Mouse (Mus musculus): ENCODE data around the gene Pitpnm2. TPM values are rescaled to one million over a fixed set of nuclear protein-coding genes. Genes with fewer than 3 reads are reported as not detected.
"Not testable (repeated sequence)": the region's sequence is repeated elsewhere in the genome, so short reads cannot be mapped to it uniquely, and the experiment has no call there.

Gene Pitpnm2
- total RNA-seq, 1 experiment from 2014 or later: 17.5 TPM

DNA sequence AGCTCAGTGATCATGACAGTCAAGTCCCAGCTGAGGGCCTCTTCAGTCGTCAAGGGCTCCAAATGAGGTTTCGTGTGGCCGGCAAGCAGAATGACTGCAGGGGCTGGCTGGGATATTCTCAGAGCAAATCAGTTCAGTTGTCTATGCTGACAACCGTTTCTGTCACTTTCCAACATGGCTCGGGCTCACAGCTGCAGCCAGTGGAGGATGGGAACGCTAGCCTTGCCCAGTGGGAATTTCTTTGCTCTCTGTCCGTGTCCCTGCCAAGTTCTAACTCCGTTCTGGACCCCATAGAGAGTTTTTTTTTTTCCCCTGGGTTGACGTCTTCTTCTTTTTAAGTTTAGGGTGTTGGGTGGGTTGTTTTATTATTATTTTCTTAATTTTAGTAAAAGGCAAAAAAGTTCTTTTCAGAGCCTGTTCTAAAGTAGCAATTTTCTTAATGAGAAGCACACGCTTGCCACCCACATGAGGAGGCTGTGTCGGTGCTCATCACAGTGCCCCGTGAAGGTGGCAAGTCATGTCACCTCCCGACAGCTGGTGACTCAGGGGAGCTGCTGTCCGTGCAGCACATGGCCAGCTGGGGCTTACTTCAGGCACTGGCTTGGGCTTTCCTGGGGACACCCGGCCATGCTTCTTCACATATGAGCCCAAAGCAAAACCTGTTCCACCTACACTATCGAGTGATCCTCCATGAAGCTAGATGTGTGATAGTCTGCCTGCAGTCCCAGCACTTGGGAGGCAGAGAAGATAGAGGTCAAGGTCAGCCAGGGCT lies 25.1 kb downstream of the Pitpnm2 start:
- no peak for ATAC-seq (replicated peaks; ENCODE audit: low read depth, poor library complexity, severe bottlenecking)

GRCm38 (mm10) chr5:124223574-124223973 lies 26.0 kb downstream of the Pitpnm2 start:
- no peak for ATAC-seq (replicated peaks; ENCODE audit: low read depth, poor library complexity, severe bottlenecking)

DNA sequence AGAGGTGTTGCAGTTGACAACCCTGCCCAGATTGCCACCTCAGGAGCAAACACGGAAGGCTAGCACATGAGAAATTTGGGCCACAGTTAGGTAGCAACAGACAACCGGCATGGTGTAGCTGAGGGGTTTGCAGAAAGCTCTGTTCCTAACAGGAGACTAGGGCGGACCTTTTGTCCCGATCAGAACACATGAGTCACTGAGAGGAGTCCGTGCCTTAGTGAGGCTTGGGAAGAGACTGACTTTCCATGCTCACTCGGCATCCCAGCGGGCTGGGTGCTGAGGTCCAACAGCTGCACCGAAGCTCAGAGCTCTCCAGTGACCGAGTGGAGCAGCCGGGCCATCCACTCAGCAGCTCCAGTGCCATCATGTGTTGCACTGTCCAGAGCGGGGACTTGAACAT lies 26.9 kb downstream of the Pitpnm2 start:
- ATAC-seq (replicated peaks; ENCODE audit: low read depth, poor library complexity, severe bottlenecking): no peak

DNA sequence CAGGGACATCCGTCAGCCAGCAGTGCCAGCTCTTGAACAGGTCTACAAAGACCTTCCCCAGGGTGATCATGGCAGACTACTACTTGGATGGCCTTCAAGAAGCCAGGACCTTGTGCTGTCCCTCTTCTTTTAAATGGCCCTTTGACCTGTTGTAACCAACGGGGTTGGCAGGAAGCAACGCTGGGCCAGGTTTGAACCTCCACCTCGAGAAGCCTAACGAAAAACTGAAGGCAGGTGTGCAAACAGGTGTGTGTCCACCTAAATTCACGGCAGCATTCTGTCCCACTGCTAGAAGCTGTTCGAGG lies 27.9 kb downstream of the Pitpnm2 start:
- ATAC-seq (replicated peaks; ENCODE audit: low read depth, poor library complexity, severe bottlenecking): no peak

DNA sequence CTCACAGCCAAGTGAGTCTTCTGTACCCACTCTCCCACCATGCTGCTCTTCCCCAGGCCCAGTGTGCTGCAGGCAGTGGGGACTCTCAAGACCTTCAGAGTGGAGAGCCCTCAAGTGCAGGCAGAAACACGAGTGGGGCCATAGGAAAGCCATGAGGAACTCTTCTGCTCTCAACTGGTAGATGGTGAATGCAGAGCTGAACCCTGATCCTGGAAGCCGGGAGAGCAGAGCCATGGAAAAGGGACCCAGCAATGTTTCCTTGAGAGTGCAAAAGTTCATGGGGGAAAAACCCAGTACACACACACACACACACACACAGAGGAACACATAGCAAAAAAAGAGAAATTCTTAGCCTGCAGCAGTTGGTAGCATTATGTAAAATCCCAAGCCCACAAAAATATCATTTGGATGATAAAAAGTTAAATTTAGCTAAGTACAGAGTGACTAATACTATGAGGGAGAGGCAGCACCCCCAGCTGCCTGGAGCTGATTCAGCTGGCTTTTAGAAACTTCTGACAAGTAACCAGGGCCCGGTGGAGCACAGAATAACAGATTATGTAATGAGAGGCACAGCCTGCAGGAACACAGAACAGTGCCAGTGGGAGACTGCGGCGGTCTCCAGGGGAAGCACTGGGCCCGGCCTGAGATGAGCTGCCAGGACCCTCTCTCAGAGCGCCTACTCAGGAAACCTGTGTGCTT lies 28.4 kb downstream of the Pitpnm2 start:
- ATAC-seq (replicated peaks; ENCODE audit: low read depth, poor library complexity, severe bottlenecking): peak; percentile 19; the same call in 1 of the 2 replicates

GRCm38 (mm10) chr5:124220551-124220950 lies 29.0 kb downstream of the Pitpnm2 start:
- no peak for ATAC-seq (replicated peaks; ENCODE audit: low read depth, poor library complexity, severe bottlenecking)

- ATAC-seq (replicated peaks; ENCODE audit: low read depth, poor library complexity, severe bottlenecking): no peak
Measured at GRCm38 (mm10) chr5:124219431-124219830, 30.1 kb downstream of the Pitpnm2 start.

DNA sequence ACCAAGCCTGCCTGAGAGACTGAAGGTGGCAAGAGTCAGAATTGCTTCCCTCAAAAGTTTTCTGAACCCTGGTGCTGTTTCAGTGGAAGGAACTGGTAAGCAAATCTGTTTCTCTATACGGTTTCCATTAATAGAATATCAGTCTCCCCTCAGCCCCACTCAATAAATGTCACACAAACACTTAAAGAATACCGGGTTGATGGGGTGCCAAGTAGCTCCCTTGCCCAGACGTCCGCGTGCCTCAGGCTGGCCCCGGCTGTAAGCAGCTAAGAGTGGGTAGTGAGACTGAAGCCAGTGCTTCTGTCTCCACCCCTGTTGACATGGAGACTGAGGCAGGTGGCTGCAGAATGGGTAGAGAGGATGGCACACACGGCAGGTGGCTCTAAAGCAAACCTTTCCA lies 30.6 kb downstream of the Pitpnm2 start:
- no peak for ATAC-seq (replicated peaks; ENCODE audit: low read depth, poor library complexity, severe bottlenecking)

DNA sequence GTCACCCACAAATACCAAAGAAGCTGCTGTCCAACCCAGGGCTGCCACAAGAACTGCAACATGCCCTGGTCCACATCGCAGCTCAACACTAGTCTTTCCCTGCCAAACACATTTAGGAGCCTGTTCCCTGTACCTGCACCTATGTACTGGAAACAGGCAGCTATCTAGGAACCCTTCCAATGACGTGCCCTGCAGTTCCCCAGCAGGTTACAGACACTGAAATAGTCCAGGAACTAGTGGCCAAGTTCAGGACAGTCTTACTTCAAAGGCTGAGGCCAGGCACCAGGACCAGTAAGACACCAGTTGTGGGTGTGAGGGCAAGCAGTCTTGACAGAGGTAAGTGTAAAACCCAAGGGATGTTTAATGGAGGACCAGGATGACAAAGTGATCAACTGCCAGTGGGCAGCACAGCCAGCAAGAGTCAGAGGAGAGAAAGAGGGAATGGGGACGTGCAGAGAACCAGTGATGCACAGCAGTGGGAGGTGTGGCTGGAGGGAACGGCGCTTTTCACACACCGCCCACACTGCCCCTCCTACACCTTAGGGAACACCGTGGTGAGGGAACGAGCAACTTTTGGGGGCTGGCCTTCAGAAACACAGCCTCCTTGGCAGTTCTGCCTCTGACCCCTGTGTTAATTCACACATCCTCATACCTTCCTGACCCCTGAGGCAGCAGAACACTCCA lies 31.9 kb downstream of the Pitpnm2 start:
- ATAC-seq (replicated peaks; ENCODE audit: low read depth, poor library complexity, severe bottlenecking): no peak

- ATAC-seq (replicated peaks; ENCODE audit: low read depth, poor library complexity, severe bottlenecking): not testable (repeated sequence)
Measured at GRCm38 (mm10) chr5:124217092-124217491, 32.5 kb downstream of the Pitpnm2 start.

DNA sequence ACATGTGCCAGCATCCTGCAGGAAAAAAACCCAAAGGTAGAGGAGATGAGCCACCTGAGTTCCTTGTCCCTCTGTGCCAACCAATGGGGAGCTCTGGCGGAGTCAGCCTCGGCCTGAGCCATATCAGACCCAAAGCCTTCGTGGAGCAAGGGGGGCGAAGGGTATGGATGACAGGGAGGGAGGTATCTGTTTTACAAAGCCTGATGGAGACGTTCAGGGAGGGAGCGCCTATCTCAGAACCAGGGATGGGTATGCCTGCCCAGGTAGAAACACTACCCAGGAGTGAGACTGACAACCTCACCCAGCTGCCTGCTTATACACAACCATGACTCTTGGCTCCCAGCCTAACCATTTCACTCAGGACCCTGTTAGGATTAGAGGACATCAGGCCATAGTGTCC lies 33.2 kb downstream of the Pitpnm2 start:
- no peak for ATAC-seq (replicated peaks; ENCODE audit: low read depth, poor library complexity, severe bottlenecking)

- no peak for ATAC-seq (replicated peaks; ENCODE audit: low read depth, poor library complexity, severe bottlenecking)
Measured at GRCm38 (mm10) chr5:124215647-124216046, 33.9 kb downstream of the Pitpnm2 start.

DNA sequence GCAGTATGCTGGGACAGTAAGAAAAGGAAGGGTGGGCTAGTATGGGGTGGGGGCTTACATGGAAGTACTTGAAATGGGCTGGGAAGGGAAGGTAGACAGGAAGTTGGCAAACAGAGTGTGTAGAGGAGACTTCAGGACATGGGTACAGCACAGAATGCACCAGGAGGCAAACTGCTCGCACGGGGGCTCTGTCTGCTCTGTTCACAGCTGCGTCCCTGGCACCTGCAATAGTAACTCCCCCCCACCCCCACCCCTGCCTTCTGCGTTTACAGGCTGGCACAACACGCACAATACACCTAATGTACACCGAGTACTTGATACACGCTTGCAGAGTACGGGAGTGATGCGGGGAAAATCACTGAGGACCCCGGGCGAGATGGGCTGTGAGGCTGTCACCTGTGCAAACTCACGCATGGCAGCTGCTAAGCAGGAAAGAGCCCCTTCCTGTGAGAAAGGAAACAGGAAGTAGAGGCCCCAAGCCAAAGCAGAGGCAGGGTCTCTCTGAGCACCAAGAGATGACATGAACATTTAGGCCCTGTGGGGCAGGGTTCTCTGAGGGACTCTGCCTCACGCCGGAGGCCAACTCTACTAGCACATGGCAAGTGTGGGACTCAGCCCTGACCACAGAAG lies 34.9 kb downstream of the Pitpnm2 start:
- peak; percentile 47; the same call in 1 of the 2 replicates for ATAC-seq (replicated peaks; ENCODE audit: low read depth, poor library complexity, severe bottlenecking)

DNA sequence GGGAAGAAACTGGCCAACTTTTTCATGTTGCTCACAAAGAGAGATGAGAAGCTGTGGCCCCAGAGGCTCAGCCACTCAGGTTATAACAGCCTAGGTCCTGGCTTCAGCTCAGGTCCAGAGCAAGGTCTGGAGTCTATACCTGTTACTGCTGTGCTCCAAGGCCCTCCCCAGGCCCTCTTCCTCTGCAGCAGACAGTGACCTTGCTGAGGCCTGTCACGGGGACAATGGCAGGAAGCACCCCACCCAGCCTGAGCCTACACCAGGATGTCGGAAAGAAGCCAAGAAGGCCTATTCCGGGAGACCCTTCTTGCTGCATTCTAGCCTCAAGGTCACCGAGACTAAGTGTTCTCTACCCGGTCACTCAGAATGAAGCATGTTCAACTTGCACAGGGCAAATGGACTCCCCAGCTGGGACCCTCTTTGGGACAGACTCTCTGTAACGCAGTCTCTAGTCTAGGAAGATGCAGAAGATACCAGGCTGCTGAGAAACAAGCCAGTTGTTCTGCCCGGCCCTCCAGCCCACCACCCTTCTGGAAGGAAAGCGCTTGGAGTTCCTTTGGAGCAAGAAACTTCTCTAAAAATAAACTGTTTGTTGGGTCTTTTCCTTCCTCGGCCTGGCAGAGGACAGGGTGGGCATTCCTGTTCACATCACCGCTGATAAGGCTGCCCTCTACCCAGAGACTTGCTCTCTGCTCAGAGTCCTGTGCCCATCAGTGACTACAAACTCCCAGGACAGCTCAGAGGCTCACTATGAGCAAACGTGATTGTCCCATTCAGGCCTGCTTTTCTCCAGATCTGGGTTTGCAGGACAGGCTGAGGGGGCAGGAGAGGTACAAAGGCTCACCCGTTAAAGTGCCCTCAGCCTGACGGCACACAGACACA lies 35.7 kb downstream of the Pitpnm2 start:
- no peak for ATAC-seq (replicated peaks; ENCODE audit: low read depth, poor library complexity, severe bottlenecking)

DNA sequence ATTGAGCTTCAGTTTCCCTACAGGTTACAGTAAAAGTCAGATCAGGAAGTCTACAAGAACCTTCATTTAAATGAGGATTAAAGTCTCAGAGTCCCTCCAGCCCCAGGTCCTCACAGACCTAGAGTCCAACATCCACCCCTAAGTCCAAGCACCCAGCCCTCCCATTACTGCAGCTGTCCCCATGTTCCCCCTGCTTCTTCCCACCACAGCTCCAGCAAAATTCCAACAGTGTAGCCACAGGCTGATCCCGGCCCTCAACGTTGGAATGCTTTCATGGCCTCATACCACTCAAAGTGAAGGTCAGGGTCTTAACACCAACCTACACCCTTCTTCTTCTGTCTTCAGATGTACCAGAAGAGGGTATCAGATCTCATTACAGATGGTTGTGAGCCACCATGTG lies 37.9 kb downstream of the Pitpnm2 start:
- no peak for ATAC-seq (replicated peaks; ENCODE audit: low read depth, poor library complexity, severe bottlenecking)

DNA sequence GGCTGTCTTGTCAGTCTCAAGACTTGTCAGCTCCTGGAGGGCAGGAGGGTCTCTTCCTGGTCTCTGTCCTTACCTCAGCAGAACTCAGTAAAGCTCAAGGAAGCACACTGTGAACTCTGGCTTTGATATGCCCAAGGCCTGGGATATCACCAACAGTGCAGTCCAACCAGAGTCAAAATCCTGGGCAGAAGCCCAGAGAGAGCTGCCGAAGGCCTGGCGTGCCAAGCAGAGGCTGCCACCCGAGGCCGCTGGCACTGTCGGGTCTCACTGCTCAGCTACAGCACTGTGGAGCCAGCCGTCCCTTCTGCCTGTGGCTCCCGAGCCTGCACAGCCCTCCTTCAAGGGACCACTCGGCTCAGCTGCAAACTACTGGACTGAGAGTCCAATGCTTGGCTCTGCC lies 38.3 kb downstream of the Pitpnm2 start:
- ATAC-seq (replicated peaks; ENCODE audit: low read depth, poor library complexity, severe bottlenecking): no peak

DNA sequence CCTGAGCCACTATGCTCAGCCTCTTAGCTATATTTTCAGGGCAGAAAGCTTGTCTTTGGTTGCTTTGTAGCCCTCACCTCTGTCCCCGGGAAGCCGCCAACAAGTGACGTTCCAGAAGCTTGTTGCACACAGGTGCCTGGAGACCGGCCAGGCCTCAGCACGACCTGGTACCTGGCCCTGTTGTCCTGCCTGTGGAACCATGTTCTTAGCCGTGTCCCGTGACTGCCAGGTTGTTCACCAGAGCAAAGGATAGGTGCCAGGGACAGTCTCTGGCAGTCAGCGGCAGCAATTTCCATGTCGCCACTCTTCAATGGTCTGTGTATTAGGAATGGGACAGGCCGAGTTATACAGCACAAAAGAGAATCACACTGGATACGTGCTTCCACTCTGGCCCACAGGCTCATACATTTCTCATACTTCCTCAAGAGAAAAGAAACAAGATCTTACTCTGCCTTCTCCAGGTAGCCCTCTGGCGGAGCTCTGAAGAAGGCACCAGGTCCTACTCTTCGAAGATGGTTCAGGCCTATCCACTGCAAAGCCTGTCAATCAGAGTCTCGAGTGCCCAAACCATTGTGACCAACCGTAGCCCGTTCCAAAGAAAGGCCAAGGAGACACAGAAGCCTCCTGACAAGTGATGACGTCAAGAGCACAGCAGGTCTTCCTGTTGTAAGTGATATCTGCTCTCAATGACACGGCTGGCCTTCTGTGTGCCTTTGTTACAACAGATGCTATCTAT lies 39.1 kb downstream of the Pitpnm2 start:
- no peak for ATAC-seq (replicated peaks; ENCODE audit: low read depth, poor library complexity, severe bottlenecking)

DNA sequence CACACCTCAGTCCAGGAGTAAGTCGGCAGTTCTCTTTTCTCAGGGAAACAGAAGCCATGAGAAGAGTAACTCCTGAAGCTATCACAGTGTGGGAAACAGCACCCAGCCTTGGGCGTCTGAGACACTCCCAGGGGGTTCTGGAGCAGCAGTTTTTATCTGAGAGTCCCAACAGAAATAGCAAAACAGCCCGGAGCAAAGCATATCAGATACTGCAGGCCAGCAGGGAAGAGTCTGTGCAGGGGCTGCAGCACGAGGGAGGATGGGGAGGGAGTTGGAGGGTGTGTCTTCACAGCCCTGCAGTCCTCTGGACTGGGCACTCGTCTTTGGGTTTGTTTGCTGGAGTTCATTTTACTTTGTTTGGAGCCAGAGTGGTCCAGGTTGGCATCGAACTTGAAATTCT lies 39.7 kb downstream of the Pitpnm2 start:
- peak; percentile 52; the same call in 1 of the 2 replicates for ATAC-seq (replicated peaks; ENCODE audit: low read depth, poor library complexity, severe bottlenecking)

DNA sequence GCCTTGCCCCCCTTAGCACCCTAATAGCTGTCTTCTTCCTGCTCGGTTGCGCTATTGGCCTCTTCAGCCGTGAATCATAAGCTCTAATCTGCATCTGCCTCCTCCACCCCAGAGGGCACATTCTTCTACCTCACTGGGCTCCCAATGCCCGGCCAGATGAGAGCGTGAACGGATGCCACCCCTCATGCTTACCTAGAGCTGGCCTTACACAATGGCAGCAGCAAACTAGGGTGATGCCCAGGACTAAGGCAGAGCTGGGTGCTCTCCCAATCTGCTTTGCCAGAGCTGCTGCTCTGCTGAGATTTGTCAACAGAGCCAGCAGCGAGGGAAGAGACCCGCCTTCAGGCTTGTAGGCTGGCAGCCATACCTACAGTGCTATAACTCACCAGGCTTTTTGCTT lies 41.5 kb downstream of the Pitpnm2 start:
- ATAC-seq (replicated peaks; ENCODE audit: low read depth, poor library complexity, severe bottlenecking): no peak

All from common myeloid progenitor, adult 5-6 weeks (primary cell).